Mouse (Mus musculus) heart, adult 11 months (tissue): ENCODE data around the gene Lef1.

Source experiments
- DNase-seq: peaks from one replicate; pipeline ENCODE4 v3.0.0; 2022

The Lef1 gene

DNA sequence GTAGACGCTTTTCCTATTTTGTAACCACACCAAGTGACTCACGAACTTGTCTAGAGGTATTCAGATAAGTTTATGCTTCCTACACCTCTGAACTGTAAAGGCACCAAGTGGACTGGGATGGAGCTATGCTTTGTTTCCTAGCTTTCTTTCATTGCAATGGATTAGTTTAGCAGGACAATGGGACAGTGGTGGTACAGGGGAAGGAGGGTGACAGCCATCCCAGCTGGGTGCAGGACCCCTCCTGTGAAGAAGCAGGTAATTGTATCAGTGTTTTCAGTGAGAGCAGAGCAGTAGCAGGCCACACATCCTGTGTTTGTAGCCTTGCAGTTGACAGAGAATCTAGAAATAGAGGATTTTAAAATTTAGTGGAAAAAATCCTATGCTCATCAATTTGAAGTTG is 34.0 kb downstream of the Lef1 start:
- DNase-seq: peak; percentile 67

- DNase-seq: no peak
These were observed 42.6 kb downstream of the Lef1 start for GRCm38 (mm10) chr3:131152921-131153320.

GRCm38 (mm10) chr3:131153896-131154295 is 43.6 kb downstream of the Lef1 start:
- peak; percentile 69 for DNase-seq

- DNase-seq: no peak
These were observed 44.3 kb downstream of the Lef1 start for GRCm38 (mm10) chr3:131154576-131154975.

GRCm38 (mm10) chr3:131155066-131155465 is 44.8 kb downstream of the Lef1 start:
- no peak for DNase-seq

DNA sequence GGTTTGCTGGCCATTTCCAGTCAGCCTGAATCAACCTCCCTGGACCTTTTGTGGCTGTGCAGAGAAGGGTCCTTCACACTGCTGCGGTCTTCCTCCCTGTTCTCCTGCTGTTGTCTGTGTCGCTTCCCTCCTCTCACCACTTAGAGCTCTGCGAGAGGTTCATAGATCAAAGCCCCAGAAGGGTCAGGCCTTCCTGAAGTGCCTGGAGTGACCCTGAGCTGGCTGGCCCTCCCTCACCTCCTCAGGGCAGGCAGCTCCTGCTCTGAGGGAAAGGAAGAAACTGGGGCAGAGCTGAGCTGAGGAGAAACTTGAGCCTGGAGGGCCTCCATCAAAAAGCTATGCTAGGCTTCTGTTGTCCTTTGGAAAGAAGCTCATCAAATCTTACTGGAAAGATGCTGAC is 45.4 kb downstream of the Lef1 start:
- no peak for DNase-seq

- no peak for DNase-seq
These were observed 46.1 kb downstream of the Lef1 start for GRCm38 (mm10) chr3:131156377-131156776.

GRCm38 (mm10) chr3:131157471-131157870 is 47.2 kb downstream of the Lef1 start:
- DNase-seq: no peak

- DNase-seq: no peak
These were observed 49.0 kb downstream of the Lef1 start for GRCm38 (mm10) chr3:131159204-131159760.

GRCm38 (mm10) chr3:131159881-131160615 is 49.8 kb downstream of the Lef1 start:
- DNase-seq: no peak

- no peak for DNase-seq
These were observed 50.6 kb downstream of the Lef1 start for GRCm38 (mm10) chr3:131160921-131161320.

- DNase-seq: no peak
These were observed 57.5 kb downstream of the Lef1 start for GRCm38 (mm10) chr3:131167731-131168130.

DNA sequence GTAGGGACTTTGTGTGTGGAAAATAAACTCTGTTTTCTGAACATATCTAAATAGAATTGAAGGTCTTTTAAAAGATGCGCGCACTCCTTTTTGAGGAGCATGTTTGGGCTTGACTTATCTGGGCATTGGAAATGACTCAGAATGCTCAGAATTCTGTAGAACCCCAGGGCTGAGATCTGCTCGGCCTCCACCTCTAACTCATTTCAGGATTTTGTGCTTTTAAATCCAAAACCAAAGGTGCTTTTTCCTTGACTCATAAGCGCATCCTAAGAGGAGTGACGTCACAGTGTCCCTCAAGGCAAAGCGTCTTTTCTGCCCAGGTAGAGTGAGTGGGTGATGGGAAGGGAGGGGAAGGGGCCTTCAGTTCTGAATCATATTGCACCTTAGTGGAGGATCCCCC is 58.9 kb downstream of the Lef1 start:
- no peak for DNase-seq

GRCm38 (mm10) chr3:131170099-131170643 is 59.9 kb downstream of the Lef1 start:
- DNase-seq: no peak

- DNase-seq: no peak
These were observed 61.2 kb downstream of the Lef1 start for GRCm38 (mm10) chr3:131171292-131171960.

DNA sequence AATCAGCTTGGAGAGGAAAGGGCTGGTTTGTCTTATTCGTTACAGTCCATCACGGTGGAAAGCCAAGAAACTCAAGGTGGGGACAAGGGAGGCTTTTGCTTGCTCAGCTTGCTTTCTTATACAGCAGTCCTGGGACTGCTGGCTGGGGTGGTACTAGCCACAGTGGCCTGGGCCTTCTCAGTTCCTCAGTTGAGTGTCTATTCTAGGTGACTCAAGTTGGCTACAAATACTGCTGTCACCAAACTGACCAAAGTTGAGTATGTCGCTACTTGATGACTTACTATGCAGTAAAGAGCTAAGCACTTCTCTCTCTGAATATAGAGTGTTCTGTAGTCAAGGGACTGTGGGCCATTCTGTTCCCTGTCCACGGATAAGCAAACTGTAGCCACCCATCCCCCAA is 62.0 kb downstream of the Lef1 start:
- no peak for DNase-seq

- no peak for DNase-seq
These were observed 70.7 kb downstream of the Lef1 start for GRCm38 (mm10) chr3:131181006-131181405.

DNA sequence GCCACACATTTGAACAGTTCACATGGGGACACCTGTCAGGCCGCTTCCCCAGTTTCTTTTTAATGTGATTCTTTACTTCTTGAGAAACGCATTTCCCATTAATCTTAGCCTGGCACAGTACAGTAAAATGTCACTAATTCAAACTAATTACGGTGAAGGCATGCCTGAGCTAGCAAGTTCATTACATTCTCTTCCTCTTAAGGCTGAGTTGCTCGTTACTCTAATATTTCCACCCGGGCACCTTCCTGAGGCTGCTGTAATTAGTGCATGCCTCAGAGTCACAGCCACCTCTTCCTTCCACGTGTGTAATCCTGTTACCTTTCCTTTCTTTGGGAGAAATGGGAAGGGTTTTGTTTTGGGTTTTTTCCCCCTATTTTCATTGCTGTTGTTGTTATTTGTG is 71.9 kb downstream of the Lef1 start:
- DNase-seq: no peak

- DNase-seq: no peak
These were observed 75.9 kb downstream of the Lef1 start for GRCm38 (mm10) chr3:131186193-131186592.

GRCm38 (mm10) chr3:131190239-131190638 is 80.0 kb downstream of the Lef1 start:
- no peak for DNase-seq

- DNase-seq: peak; percentile 86
These were observed 80.5 kb downstream of the Lef1 start for GRCm38 (mm10) chr3:131190671-131191367.

DNA sequence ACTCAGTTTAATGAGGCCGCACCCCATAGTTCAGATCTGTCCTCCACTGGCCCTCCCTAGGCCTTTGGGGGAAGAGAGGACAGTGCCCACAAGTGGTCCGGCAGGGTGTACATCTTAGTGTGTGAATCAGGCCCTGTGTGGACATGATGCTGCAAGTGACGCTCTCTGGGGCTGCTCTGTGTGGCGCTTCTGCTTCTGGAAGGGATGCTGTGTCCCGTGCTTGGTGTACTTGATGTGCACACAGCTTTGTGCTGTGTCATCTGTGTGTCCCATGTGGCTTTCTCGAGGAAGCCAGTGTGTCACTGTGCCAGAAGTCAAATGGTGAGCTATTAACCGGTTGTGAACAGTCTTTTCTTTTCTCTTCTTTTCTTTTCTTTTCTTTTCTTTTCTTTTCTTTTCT is 81.2 kb downstream of the Lef1 start:
- DNase-seq: peak; percentile 82

DNA sequence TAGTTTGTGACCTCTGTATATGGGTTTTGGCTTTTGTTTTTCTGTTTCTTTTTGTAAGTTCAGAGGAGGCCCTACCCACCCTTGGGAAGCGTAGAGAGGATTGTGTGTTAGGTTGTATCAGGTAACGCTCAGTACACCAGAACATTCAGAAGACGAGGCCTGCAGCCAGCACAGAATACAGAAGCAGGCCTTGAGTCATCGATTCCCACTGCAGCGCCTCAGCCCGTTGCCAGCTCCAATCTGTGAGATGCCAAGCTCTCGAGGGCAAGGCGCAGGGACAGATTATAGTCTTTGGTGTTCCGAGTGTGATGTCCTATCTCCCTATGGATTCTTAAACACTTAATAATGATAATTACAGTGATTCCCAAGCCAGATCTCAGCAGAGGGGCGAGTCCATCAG is 85.8 kb downstream of the Lef1 start:
- DNase-seq: no peak
